Mouse (Mus musculus) midbrain, embryonic 10.5 days (tissue): Measurements from ENCODE around the gene Tent4a. TPM values are rescaled to one million over a fixed set of nuclear protein-coding genes. Genes with fewer than 3 reads are reported as not detected.

Experiments
- DNase-seq: peaks from one replicate; pipeline ENCODE4 v3.0.0-alpha.2; 2017; ENCODE audit warnings: low spot score
- H3K27ac ChIP-seq: fragments of 300-500 bp; sonication (generic); replicated peaks from 2 replicates; pipeline ENCODE4 v1.5.1; 2016; ENCODE audit warnings: mild to moderate bottlenecking
- H3K27me3 ChIP-seq: fragments of 300-500 bp; sonication (generic); 2 replicates; pipeline ENCODE4 v1.6.1; 2016; ENCODE audit warnings: low read depth, mild to moderate bottlenecking; ENCODE audit not compliant: poor library complexity, severe bottlenecking
- H3K36me3 ChIP-seq: fragments of 300-500 bp; sonication (generic); 2 replicates; pipeline ENCODE4 v1.6.1; 2016; ENCODE audit warnings: mild to moderate bottlenecking, moderate library complexity
- H3K4me1 ChIP-seq: fragments of 300-500 bp; sonication (generic); 2 replicates; pipeline ENCODE4 v1.6.1; 2016
- H3K4me3 ChIP-seq: fragments of 300-500 bp; sonication (generic); 2 replicates; pipeline ENCODE4 v1.5.1; 2016; ENCODE audit warnings: mild to moderate bottlenecking, moderate library complexity
- H3K9me3 ChIP-seq: fragments of 300-500 bp; sonication (generic); replicated peaks from 2 replicates; pipeline ENCODE4 v1.6.1; 2016; ENCODE audit warnings: mild to moderate bottlenecking
- WGBS: fragments of 180-500 bp; shearing (Covaris S2); methylation state at CpG from one replicate; pipeline ENCODE4 v1.1.7; 2016; 5-methylcytosine and 5-hydroxymethylcytosine counted together
- polyA plus RNA-seq: library from polyadenylated mRNA; unstranded; fragments of >200 nt; fragmentation: Nextera tagmentation; extraction: Ambion mirVana; gene quantifications from 2 replicates; pipeline ENCODE4 v1.2.1, GENCODE M21; 2016

Gene Tent4a
- polyA plus RNA-seq, 1 experiment from 2014 or later = 4.9 TPM

DNA sequence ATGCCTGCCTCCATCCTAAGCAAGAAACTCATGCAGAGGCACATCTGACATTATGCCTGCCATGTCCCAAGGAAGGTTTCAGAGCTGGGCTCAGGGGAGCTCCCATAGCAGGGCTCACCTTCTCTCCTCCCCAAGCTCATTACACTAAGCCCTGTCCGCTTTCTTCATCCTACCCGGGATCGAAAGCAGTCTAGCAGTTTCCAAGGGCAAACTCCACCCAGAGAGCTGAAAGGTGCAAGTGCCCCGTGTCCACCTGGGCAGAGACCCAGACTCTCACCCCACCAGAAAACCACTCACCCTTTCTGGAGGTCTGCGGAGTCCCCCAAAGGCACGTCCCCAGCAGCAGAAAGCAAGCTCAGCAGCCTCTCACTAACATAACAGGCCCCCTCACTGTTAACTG, 3.5 kb downstream of the Tent4a start:
- Histone ChIP-seq H3K4me3 (peak overlapping the region; percentile 98), H3K27me3 (no peaks in the 10 kb centered on the region), H3K9me3 (no peaks in the 10 kb centered on the region), H3K27ac (no peak overlapping the region), H3K4me1 (peaks cover 74% of the 10 kb centered on the region), H3K36me3 (peaks cover 30% of the 10 kb centered on the region)
- DNase-seq = no peak
- WGBS = 92% methylated on average over 6 of the region's 6 CpGs

DNA sequence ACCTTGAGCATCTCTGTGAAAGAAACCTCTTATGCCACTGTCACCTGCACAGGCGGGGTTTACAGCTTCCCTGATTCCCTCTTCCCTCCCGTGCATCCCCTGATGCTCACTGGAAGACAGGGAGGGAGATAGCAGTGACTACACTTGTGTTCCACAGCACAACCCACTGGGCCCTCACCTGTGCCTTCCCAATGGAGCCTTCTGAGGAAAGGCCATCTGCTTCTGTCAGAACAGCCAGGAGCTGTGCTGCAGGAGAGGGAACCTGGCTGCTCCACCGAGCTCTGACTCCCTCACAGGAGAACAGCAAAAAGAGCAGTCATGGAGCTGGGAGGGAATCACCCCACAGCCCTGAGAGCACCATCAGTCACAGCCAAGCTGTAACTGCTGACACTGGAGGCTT, 4.3 kb downstream of the Tent4a start:
- peaks cover 74% of the 10 kb centered on the region for H3K4me1 ChIP-seq
- no peaks in the 10 kb centered on the region for H3K27me3 ChIP-seq
- peak overlapping the region; percentile 98; the same call in 1 of the 2 replicates for H3K4me3 ChIP-seq
- 93% methylated on average over 3 of the region's 3 CpGs for WGBS
- peaks cover 30% of the 10 kb centered on the region for H3K36me3 ChIP-seq
- no peaks in the 10 kb centered on the region for H3K9me3 ChIP-seq
- DNase-seq = no peak
- no peak overlapping the region for H3K27ac ChIP-seq

DNA sequence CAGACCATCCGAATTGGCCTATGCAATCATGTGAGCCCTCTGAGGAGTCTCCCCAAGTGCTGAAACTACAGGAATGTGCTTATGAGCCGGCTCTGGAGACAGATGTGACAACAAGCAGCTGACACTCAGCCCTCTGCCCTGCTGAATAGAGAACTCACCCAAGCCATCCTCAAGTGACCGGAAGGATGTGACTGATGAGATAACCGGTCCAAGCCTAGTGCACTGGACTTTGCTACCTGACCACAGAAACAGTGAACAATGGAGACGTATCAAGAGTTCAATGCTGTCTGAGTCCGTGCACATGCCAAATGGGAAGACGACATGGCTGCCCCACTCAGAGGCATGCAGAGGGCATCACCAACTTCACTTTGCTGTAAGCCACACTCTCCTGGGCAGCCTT, 5.9 kb downstream of the Tent4a start:
- WGBS = 85% methylated on average over 7 of the region's 7 CpGs
- peaks cover 82% of the 10 kb centered on the region for H3K4me1 ChIP-seq
- no peak for DNase-seq
- no peak overlapping the region for H3K27ac ChIP-seq
- no peaks in the 10 kb centered on the region for H3K27me3 ChIP-seq
- no peaks in the 10 kb centered on the region for H3K9me3 ChIP-seq
- H3K4me3 ChIP-seq = no peak overlapping the region
- peaks cover 30% of the 10 kb centered on the region for H3K36me3 ChIP-seq

DNA sequence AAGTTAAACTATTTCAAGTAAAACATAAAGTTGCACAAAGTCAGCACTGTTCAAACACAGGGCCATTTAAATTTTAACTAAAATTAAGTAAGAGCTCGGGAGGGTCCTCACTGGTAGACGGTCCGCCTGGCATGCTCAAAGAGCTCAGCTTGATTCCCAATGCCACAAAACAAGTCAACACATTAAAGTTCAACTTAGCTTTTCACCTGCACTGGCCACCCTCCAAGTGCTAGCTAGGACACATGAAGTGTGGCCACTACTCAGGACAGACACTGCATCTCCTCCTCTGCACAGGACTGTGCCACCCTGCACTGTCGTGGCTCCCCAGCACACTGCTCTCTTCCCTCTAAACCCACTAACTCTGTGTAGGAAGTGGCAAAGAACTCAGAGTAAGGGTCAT, 8.6 kb downstream of the Tent4a start:
- H3K36me3 ChIP-seq = peaks cover 26% of the 10 kb centered on the region
- H3K27ac ChIP-seq = no peak overlapping the region
- DNase-seq = no peak
- no peaks in the 10 kb centered on the region for H3K9me3 ChIP-seq
- H3K4me1 ChIP-seq = peaks cover 86% of the 10 kb centered on the region
- H3K27me3 ChIP-seq = no peaks in the 10 kb centered on the region
- H3K4me3 ChIP-seq = no peak overlapping the region
- WGBS = 79% methylated on average over 4 of the region's 4 CpGs

DNA sequence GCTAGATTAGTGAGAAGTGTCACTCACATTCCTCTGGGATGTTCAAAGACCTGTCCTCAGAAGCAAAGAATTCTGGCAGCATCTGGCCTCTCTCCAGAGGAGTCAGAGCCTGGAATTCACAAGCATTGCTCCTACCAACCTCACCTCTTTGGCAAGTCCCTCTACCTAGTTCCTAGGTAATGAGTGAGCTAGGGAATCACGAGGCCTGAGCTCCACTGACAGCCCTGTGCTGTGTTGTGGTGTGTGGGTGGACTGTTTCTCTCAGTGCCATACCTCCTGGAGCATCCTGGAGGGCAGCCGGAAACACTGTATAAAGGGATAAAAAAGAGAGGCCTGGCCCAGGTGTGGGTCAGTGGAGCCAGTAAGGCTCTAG, 10.3 kb downstream of the Tent4a start:
- Histone ChIP-seq H3K27ac (no peak overlapping the region), H3K9me3 (no peaks in the 10 kb centered on the region), H3K27me3 (no peaks in the 10 kb centered on the region), H3K36me3 (peaks cover 9% of the 10 kb centered on the region), H3K4me1 (peaks cover 81% of the 10 kb centered on the region), H3K4me3 (no peak overlapping the region)
- no peak for DNase-seq
- WGBS = 83% methylated on average over 2 of the region's 2 CpGs

DNA sequence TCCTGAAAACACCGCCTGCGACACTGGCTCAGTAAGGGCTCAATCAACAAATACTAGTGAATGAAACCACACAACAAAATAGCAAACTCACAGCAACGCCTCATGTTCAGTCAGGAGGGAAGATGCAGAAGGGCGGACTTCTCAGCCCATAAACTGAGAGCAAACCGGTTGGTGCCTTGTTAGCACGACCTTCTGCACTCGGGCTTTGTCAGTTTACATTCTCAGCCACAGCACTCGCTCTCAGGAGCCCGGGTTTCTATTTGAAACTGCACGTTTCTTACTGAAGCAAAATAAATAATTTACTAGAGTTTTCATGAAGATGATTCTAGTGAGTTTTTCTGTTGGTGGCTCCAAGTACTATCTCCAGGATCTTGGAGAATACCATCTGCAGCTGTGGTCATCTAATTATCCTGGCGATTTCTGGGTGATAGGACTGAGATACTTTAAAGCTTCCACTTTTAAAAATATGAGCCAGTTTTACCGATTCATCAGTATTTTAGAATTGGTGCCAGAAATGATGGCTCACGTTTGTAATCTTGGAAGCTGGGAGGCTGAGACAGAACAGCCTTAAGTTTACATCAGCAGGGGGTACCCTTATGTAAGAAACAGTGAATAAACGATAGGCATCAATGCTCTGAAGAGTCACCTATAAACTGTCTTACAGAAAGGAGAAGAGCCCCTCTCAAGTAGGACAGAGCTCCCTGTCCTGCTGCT, 10.8 kb downstream of the Tent4a start:
- peaks cover 3% of the 10 kb centered on the region; the same call in 1 of the 2 replicates for H3K36me3 ChIP-seq
- no peak overlapping the region for H3K4me3 ChIP-seq
- H3K27ac ChIP-seq = no peak overlapping the region
- peaks cover 78% of the 10 kb centered on the region for H3K4me1 ChIP-seq
- H3K9me3 ChIP-seq = no peaks in the 10 kb centered on the region
- no peak for DNase-seq
- H3K27me3 ChIP-seq = no peaks in the 10 kb centered on the region
- WGBS = 74% methylated on average over 14 of the region's 14 CpGs

DNA sequence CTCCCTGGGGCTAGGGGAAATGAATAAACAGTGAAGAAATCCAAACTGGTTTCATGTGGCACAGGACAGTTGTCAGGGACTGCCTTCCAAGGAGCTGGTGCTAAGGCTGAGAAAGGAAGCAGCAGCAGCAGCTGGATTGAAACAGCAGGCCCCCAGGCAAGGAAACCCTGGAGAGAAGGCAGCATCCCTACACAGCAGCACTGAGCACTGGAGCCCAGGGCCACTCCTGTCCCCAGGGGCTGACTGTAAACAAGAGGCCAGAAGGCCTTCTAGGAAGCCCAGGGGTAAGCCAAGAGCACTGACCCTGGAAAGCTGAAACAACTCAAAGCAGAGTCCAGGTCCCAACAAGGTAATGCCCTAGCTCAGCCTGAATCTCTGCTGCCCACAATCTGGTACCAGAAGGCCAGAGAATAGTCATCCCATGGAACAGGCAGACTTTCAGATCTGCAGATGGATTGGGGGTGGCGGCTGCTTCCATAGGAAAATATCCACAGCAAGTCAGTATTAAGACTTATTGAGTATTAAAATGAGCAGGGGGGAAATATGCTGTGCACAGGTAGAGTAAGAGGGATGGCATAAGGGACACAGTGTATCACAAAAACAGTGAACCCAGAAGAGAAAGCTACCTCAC, 12.1 kb downstream of the Tent4a start:
- Histone ChIP-seq H3K27me3 (no peaks in the 10 kb centered on the region), H3K36me3 (no peaks in the 10 kb centered on the region), H3K4me1 (peaks cover 65% of the 10 kb centered on the region), H3K27ac (no peak overlapping the region), H3K9me3 (no peaks in the 10 kb centered on the region), H3K4me3 (no peak overlapping the region)
- 88% methylated on average over 1 of the region's 1 CpGs for WGBS
- no peak for DNase-seq

DNA sequence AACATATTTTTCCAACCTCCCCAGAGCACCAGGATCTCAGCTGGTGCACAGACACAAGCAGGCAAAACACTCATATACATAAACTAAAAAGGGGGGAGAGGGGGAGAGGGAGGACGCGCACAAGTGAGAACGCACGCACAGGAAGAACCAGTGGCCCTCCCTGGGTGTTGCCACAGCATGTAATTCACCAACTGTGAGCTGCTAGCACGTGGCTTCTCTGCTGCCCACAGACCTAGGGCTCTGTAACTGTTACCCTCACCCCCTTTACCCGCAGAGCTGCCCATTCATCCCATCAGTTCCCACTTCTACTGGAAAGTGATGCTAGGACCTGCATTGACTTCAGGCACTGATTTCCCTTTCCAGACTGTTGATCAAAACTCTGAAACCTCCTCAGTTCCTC, 15.3 kb downstream of the Tent4a start:
- Histone ChIP-seq H3K9me3 (no peaks in the 10 kb centered on the region), H3K36me3 (peaks cover 15% of the 10 kb centered on the region), H3K4me1 (peaks cover 36% of the 10 kb centered on the region), H3K27me3 (no peaks in the 10 kb centered on the region), H3K4me3 (no peak overlapping the region), H3K27ac (no peak overlapping the region)
- WGBS = 84% methylated on average over 6 of the region's 6 CpGs
- DNase-seq = no peak

DNA sequence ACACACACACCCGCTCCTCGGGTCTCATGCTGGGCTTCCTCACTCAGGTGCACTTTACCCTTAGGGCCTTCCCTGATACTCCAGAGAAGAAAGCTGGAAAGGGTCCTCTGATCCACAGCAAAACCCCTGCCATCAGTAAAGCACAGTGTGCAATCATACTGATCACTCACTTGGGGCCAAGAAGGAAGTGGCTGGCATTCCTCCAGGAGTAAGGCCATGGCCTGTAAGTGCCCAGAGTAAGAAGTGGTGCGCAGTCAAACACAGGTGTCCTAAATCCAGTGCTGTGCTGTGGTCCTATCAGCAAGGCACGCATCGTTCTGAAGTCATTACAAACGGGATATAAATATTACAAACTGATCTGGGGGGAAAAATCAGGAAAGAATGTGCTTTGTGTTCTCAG, 17.0 kb downstream of the Tent4a start:
- Histone ChIP-seq H3K36me3 (peaks cover 27% of the 10 kb centered on the region), H3K27me3 (no peaks in the 10 kb centered on the region), H3K9me3 (no peaks in the 10 kb centered on the region), H3K27ac (no peak overlapping the region), H3K4me1 (peaks cover 22% of the 10 kb centered on the region), H3K4me3 (no peak overlapping the region)
- WGBS = 92% methylated on average over 6 of the region's 6 CpGs
- no peak for DNase-seq

DNA sequence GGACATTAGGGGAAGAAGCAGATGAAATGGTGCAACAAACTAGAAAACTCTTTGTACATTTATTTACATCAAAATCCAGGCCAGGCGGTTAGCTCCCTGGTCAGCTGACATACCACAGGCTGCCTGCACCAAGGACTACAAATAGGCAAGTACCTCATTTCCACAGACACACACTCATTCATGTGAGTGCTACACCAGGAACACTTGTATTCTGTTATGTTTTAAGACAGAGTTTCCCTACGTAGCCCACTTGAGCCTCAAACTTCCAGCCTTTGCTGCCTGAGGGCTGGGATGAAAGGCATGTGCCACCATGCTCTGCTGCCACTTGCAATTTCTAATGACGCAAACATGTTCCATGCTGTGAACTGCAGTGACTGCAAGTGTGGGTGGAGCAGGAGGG, 19.3 kb downstream of the Tent4a start:
- Histone ChIP-seq H3K4me1 (peaks cover 3% of the 10 kb centered on the region; the same call in 1 of the 2 replicates), H3K4me3 (no peak overlapping the region), H3K27ac (no peak overlapping the region), H3K9me3 (no peaks in the 10 kb centered on the region), H3K27me3 (no peaks in the 10 kb centered on the region), H3K36me3 (peaks cover 48% of the 10 kb centered on the region)
- DNase-seq = no peak
- WGBS = 97% methylated on average over 3 of the region's 3 CpGs

DNA sequence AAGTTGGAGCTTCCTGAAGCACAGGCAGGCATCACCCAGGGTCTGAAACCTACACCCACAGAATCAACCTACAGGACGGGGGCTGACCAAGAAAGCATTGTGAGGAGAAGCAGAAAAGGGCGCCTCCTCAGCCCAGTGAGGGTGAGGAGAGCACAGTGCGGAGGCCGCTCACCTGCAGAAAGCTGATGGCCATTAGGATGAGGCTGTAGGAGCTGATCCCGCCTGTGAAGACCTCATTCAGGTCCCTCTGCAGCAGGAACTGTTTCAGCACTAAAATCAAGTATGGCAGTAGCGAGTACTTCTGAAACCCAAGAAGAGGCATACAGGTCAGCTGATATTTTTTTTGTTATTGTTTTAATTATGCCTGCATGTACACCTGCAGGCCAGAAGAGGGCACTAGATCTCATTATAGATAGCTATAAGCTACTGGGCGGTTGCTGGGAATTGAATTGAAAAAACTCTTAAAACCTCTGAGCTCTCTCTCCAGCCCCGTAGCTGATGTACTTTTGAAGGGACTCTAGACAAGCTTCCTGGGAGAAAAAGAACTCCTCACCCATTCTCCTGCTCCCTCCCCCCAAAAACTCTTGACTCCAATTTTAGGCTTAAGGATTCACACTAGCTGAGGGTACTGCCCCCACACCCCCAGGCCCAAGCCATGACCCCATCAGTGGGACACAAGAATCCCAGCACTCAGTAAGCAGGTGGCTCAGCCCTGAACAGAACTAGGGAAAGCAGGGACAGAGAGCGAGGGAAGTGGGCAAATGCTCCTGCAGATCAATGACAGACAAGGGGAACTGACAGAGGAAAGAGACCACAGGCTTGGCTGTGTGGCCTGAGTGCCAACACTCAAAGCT, 24.8 kb downstream of the Tent4a start:
- H3K9me3 ChIP-seq = no peaks in the 10 kb centered on the region
- no peaks in the 10 kb centered on the region for H3K27me3 ChIP-seq
- no peak overlapping the region for H3K27ac ChIP-seq
- DNase-seq = no peak
- H3K4me3 ChIP-seq = no peak overlapping the region
- H3K36me3 ChIP-seq = peaks cover 87% of the 10 kb centered on the region
- H3K4me1 ChIP-seq = no peaks in the 10 kb centered on the region
- WGBS = 66% methylated on average over 9 of the region's 9 CpGs

DNA sequence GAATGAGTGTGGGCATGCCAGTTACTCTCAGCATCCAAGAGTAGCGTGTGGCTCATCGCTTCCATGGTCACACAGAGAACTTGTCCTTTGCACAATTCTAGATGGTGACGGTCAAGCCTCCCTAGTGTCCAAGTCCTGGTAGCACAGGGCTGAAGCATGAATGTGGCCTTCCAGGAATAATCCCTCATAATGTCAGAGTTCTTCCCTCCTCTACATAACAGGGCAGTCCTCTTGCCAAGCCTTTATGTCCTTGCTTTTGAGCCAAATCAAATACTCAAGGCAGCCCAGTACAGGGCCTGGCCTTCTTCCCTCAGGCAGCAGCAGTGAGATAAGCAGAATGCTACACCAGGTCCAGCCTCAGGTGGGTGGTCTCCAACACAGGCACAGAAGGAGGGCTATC, 26.8 kb downstream of the Tent4a start:
- no peaks in the 10 kb centered on the region for H3K4me1 ChIP-seq
- H3K9me3 ChIP-seq = no peaks in the 10 kb centered on the region
- H3K27ac ChIP-seq = no peak overlapping the region
- H3K4me3 ChIP-seq = no peak overlapping the region
- H3K36me3 ChIP-seq = peaks cover 96% of the 10 kb centered on the region
- no peak for DNase-seq
- WGBS = 97% methylated on average over 3 of the region's 3 CpGs
- no peaks in the 10 kb centered on the region for H3K27me3 ChIP-seq
